Mouse (Mus musculus) cerebellum, adult 11-12 months (tissue): ENCODE measurements around the gene Pcx.

ENCODE experiments used
- DNase-seq: peaks from one replicate; pipeline ENCODE4 v3.0.0; 2022

Pcx gene

GRCm38 (mm10) chr19:4497263-4497973 lies 12.9 kb upstream of the Pcx start:
- peak; percentile 68 for DNase-seq

- DNase-seq: peak; percentile 43
Observed at GRCm38 (mm10) chr19:4498062-4498933, 12.0 kb upstream of the Pcx start, which contains the start of gene 2010003K11Rik. 2010003K11Rik (minus strand) TSS chr19:4498583.

GRCm38 (mm10) chr19:4502701-4503100 lies 7.6 kb upstream of the Pcx start:
- DNase-seq: no peak

GRCm38 (mm10) chr19:4504830-4505229 lies 5.4 kb upstream of the Pcx start:
- no peak for DNase-seq

GRCm38 (mm10) chr19:4507746-4508145 lies 2.5 kb upstream of the Pcx start:
- no peak for DNase-seq

GRCm38 (mm10) chr19:4511116-4511841 lies 1.0 kb downstream of the Pcx start:
- DNase-seq: no peak

GRCm38 (mm10) chr19:4513236-4513858 lies 3.1 kb downstream of the Pcx start:
- no peak for DNase-seq

- no peak for DNase-seq
Observed at GRCm38 (mm10) chr19:4515746-4516145, 5.5 kb downstream of the Pcx start.

GRCm38 (mm10) chr19:4516288-4516687 lies 6.0 kb downstream of the Pcx start:
- no peak for DNase-seq

- DNase-seq: no peak
Observed at GRCm38 (mm10) chr19:4517483-4517882, 7.2 kb downstream of the Pcx start.

- no peak for DNase-seq
Observed at GRCm38 (mm10) chr19:4521426-4522050, 11.3 kb downstream of the Pcx start.

- no peak for DNase-seq
Observed at GRCm38 (mm10) chr19:4534646-4535045, 24.4 kb downstream of the Pcx start.

- DNase-seq: no peak
Observed at GRCm38 (mm10) chr19:4535922-4536321, 25.6 kb downstream of the Pcx start.

GRCm38 (mm10) chr19:4536606-4537005 lies 26.3 kb downstream of the Pcx start:
- DNase-seq: no peak

- no peak for DNase-seq
Observed at GRCm38 (mm10) chr19:4540263-4540662, 30.0 kb downstream of the Pcx start.

- DNase-seq: no peak
Observed at GRCm38 (mm10) chr19:4540992-4541391, 30.7 kb downstream of the Pcx start.

GRCm38 (mm10) chr19:4542081-4542480 lies 31.8 kb downstream of the Pcx start:
- no peak for DNase-seq

GRCm38 (mm10) chr19:4545091-4545490 lies 34.8 kb downstream of the Pcx start:
- DNase-seq: no peak

- no peak for DNase-seq
Observed at GRCm38 (mm10) chr19:4545841-4546240, 35.6 kb downstream of the Pcx start.

- no peak for DNase-seq
Observed at GRCm38 (mm10) chr19:4547801-4548200, 37.5 kb downstream of the Pcx start.

- peak; percentile 67 for DNase-seq
Observed at GRCm38 (mm10) chr19:4548305-4548883, 38.1 kb downstream of the Pcx start.

- no peak for DNase-seq
Observed at GRCm38 (mm10) chr19:4554248-4554647, 44.0 kb downstream of the Pcx start.
